Mouse (Mus musculus): Measurements from ENCODE around the gene Gm45785. TPM values are rescaled to one million over a fixed set of nuclear protein-coding genes. Genes with fewer than 3 reads are reported as not detected.

Gene Gm45785
- polyA plus RNA-seq, 1 experiment from 2014 or later = not detected

- ATAC-seq (ENCODE audit: low FRiP score) = no peak
Observed at GRCm38 (mm10) chr7:140788053-140788435, 68.1 kb downstream of the Gm45785 start.

GRCm38 (mm10) chr7:140787406-140788052, 68.6 kb downstream of the Gm45785 start, which contains the start of gene Syce1:
Gene Syce1, minus strand, starts transcription at chr7:140787852.
- Histone ChIP-seq H3K4me1 (replicated peaks; ENCODE audit: control insufficient read depth, insufficient read depth, low read length) (no peaks in the 10 kb centered on the region), H3K9me3 (ENCODE audit: control insufficient read depth, low read length) (no peaks in the 10 kb centered on the region), H3K27ac (no peak within 1 kb of the TSS), H3K27me3 (ENCODE audit: control insufficient read depth, insufficient read depth, low read length) (no peaks in the 10 kb centered on the region), H3K4me2 (replicated peaks) (no peak within 1 kb of the TSS), H3K9ac (no peak within 1 kb of the TSS), H3K4me3 (replicated peaks; ENCODE audit: low read length) (no peak within 1 kb of the TSS), H3K36me3 (replicated peaks; ENCODE audit: control insufficient read depth, insufficient read depth) (no peaks in the 10 kb centered on the region)
- DNase-seq (ENCODE audit: low spot score) = no peak
- ATAC-seq (ENCODE audit: low FRiP score) = no peak
- 85% methylated on average over 33 of the region's 33 CpGs for WGBS

More at GRCm38 (mm10) chr7:140788053-140788435, 68.1 kb downstream of the Gm45785 start:
- Histone ChIP-seq H3K4me1 (replicated peaks; ENCODE audit: control insufficient read depth, insufficient read depth, low read length) (no peaks in the 10 kb centered on the region), H3K27me3 (ENCODE audit: control insufficient read depth, insufficient read depth, low read length) (no peaks in the 10 kb centered on the region), H3K36me3 (replicated peaks; ENCODE audit: control insufficient read depth, insufficient read depth) (no peaks in the 10 kb centered on the region), H3K9me3 (ENCODE audit: control insufficient read depth, low read length) (no peaks in the 10 kb centered on the region), H3K27ac (no peak overlapping the region), H3K4me3 (replicated peaks; ENCODE audit: low read length) (no peak overlapping the region), H3K4me2 (replicated peaks) (no peak overlapping the region), H3K9ac (no peak overlapping the region)
- WGBS = 87% methylated on average over 7 of the region's 7 CpGs
- DNase-seq (ENCODE audit: low spot score) = no peak

GRCm38 (mm10) chr7:140780548-140780947, 75.6 kb downstream of the Gm45785 start:
- Histone ChIP-seq H3K27me3 (ENCODE audit: control insufficient read depth, insufficient read depth, low read length) (no peaks in the 10 kb centered on the region), H3K4me3 (replicated peaks; ENCODE audit: low read length) (no peak overlapping the region), H3K9me3 (ENCODE audit: control insufficient read depth, low read length) (no peaks in the 10 kb centered on the region), H3K36me3 (replicated peaks; ENCODE audit: control insufficient read depth, insufficient read depth) (no peaks in the 10 kb centered on the region), H3K9ac (no peak overlapping the region), H3K27ac (no peak overlapping the region), H3K4me1 (replicated peaks; ENCODE audit: control insufficient read depth, insufficient read depth, low read length) (no peaks in the 10 kb centered on the region), H3K4me2 (replicated peaks) (no peak overlapping the region)
- whole genome bisulfite sequencing = 82% methylated on average over 4 of the region's 4 CpGs
- ATAC-seq (ENCODE audit: low FRiP score) (no peak), DNase-seq (ENCODE audit: low spot score) (no peak)

Other genes with a start within 250 kb of the Gm45785 start
- not detected in 2 replicates for gene Olfr61, start 227.4 kb downstream of the Gm45785 start, polyA plus RNA-seq (2014; fragmentation: Nextera tagmentation; extraction: Ambion mirVana)
- not detected in 2 replicates for gene Olfr53, start 209.9 kb downstream of the Gm45785 start, polyA plus RNA-seq (2014; fragmentation: Nextera tagmentation; extraction: Ambion mirVana)
- gene Olfr539, start 196.4 kb downstream of the Gm45785 start, polyA plus RNA-seq (2014; fragmentation: Nextera tagmentation; extraction: Ambion mirVana) = 0.03 TPM in 1 of 2 replicates, not detected in the other
- not detected in 2 replicates for gene Olfr45, start 174.4 kb downstream of the Gm45785 start, polyA plus RNA-seq (2014; fragmentation: Nextera tagmentation; extraction: Ambion mirVana)
- not detected in 2 replicates for gene Olfr541, start 159.1 kb downstream of the Gm45785 start, polyA plus RNA-seq (2014; fragmentation: Nextera tagmentation; extraction: Ambion mirVana)
- gene Cyp2e1, start 92.6 kb downstream of the Gm45785 start, polyA plus RNA-seq (2014; fragmentation: Nextera tagmentation; extraction: Ambion mirVana) = not detected in 2 replicates
- 0.47 and 0.62 TPM in 2 replicates for gene Syce1, start 68.5 kb downstream of the Gm45785 start, polyA plus RNA-seq (2014; fragmentation: Nextera tagmentation; extraction: Ambion mirVana)
- gene Zfp941, start 34.2 kb downstream of the Gm45785 start, polyA plus RNA-seq (2014; fragmentation: Nextera tagmentation; extraction: Ambion mirVana) = 33.7 and 33.9 TPM in 2 replicates
- gene Urah, start 21.3 kb downstream of the Gm45785 start, polyA plus RNA-seq (2014; fragmentation: Nextera tagmentation; extraction: Ambion mirVana) = 0.31 TPM in 1 of 2 replicates, not detected in the other
- gene Scgb1c1, start 10.8 kb downstream of the Gm45785 start, polyA plus RNA-seq (2014; fragmentation: Nextera tagmentation; extraction: Ambion mirVana) = not detected in 2 replicates
- gene Odf3, start 8.5 kb downstream of the Gm45785 start, polyA plus RNA-seq (2014; fragmentation: Nextera tagmentation; extraction: Ambion mirVana) = 0.14 TPM in 1 of 2 replicates, not detected in the other
- 92.8 and 96.6 TPM in 2 replicates for gene Ric8a, start 626 bp upstream of the Gm45785 start, polyA plus RNA-seq (2014; fragmentation: Nextera tagmentation; extraction: Ambion mirVana)
- 40.1 and 50.5 TPM in 2 replicates for gene Bet1l, start 1.2 kb upstream of the Gm45785 start, polyA plus RNA-seq (2014; fragmentation: Nextera tagmentation; extraction: Ambion mirVana)
- gene Psmd13, start 25.6 kb upstream of the Gm45785 start, polyA plus RNA-seq (2014; fragmentation: Nextera tagmentation; extraction: Ambion mirVana) = 177 and 185 TPM in 2 replicates
- gene Sirt3, start 26.0 kb upstream of the Gm45785 start, polyA plus RNA-seq (2014; fragmentation: Nextera tagmentation; extraction: Ambion mirVana) = 44.4 and 47.5 TPM in 2 replicates
- gene Cox8b, start 44.1 kb upstream of the Gm45785 start, polyA plus RNA-seq (2014; fragmentation: Nextera tagmentation; extraction: Ambion mirVana) = not detected in 2 replicates
- 0.60 and 1.4 TPM in 2 replicates for gene Nlrp6, start 64.6 kb upstream of the Gm45785 start, polyA plus RNA-seq (2014; fragmentation: Nextera tagmentation; extraction: Ambion mirVana)
- gene Pgghg, start 85.1 kb upstream of the Gm45785 start, polyA plus RNA-seq (2014; fragmentation: Nextera tagmentation; extraction: Ambion mirVana) = 8.2 and 9.2 TPM in 2 replicates
- gene Ifitm5, start 94.0 kb upstream of the Gm45785 start, polyA plus RNA-seq (2014; fragmentation: Nextera tagmentation; extraction: Ambion mirVana) = 0.55 TPM in 1 of 2 replicates, not detected in the other
- not detected in 2 replicates for gene Gm45717, start 99.6 kb upstream of the Gm45785 start, polyA plus RNA-seq (2014; fragmentation: Nextera tagmentation; extraction: Ambion mirVana)
- 201 and 234 TPM in 2 replicates for gene Ifitm2, start 99.7 kb upstream of the Gm45785 start, polyA plus RNA-seq (2014; fragmentation: Nextera tagmentation; extraction: Ambion mirVana)
- 16.8 and 21.9 TPM in 2 replicates for gene Ifitm1, start 110.9 kb upstream of the Gm45785 start, polyA plus RNA-seq (2014; fragmentation: Nextera tagmentation; extraction: Ambion mirVana)
- gene Ifitm3, start 154.4 kb upstream of the Gm45785 start, polyA plus RNA-seq (2014; fragmentation: Nextera tagmentation; extraction: Ambion mirVana) = 28.3 and 45.1 TPM in 2 replicates
- 0.95 and 1.1 TPM in 2 replicates for gene Ifitm6, start 161.6 kb upstream of the Gm45785 start, polyA plus RNA-seq (2014; fragmentation: Nextera tagmentation; extraction: Ambion mirVana)
- gene Gm17387, start 172.8 kb upstream of the Gm45785 start, polyA plus RNA-seq (2014; fragmentation: Nextera tagmentation; extraction: Ambion mirVana) = not detected in 2 replicates
- 38.4 and 41.5 TPM in 2 replicates for gene B4galnt4, start 204.8 kb upstream of the Gm45785 start, polyA plus RNA-seq (2014; fragmentation: Nextera tagmentation; extraction: Ambion mirVana)
- gene Pkp3, start 221.9 kb upstream of the Gm45785 start, polyA plus RNA-seq (2014; fragmentation: Nextera tagmentation; extraction: Ambion mirVana) = not detected in 2 replicates
- 2.5 and 3.1 TPM in 2 replicates for gene Sigirr, start 244.2 kb upstream of the Gm45785 start, polyA plus RNA-seq (2014; fragmentation: Nextera tagmentation; extraction: Ambion mirVana)

Data from hindbrain, embryonic 14.5 days (tissue).